Mouse (Mus musculus) cerebellum, adult 9-10 months (tissue): ENCODE measurements at regions not wholly inside any gene's neighbourhood (a gene's known extent, or its start where the extent isn't known, plus 50 kb on each side); places are given as distances from the start of the nearest gene placed in this dataset.

Source experiments
- DNase-seq: peaks from one replicate; pipeline ENCODE4 v3.0.0; 2022

- no peak for DNase-seq
Measured at GRCm38 (mm10) chr6:51172856-51173619, 259.4 kb upstream of the Nfe2l3 start.

GRCm38 (mm10) chr6:51173620-51174442, 258.6 kb upstream of the Nfe2l3 start:
- no peak for DNase-seq

DNA sequence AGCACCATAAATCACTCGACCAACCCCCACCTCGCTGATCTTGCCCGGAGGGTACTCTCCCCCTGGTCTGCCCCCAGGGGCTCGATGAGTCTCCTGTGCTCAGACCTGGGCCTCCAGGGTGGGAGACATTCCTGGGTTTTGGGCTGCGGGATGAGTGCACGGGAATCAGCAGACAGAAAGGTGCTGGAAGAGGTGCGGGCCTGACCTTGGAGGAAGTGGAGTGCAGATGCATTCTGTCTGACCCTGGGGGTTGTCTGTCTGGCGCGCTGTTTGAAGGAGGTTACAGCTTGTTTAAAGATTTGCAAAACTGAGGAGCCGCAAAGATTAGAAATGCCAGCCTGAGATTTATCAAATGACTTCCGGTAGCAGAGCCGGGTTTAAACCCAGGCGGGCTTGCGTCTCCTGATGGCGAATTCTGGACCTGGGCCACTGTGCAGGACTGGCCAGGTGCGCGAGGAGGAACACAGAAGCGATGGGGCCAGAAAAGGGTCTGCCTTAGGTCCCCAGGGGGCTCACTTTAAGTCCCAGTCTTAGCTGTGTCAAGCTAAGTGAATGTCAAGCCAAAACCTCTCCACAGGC, 257.9 kb upstream of the Nfe2l3 start:
- DNase-seq = no peak

GRCm38 (mm10) chr6:51175616-51176590, 256.6 kb upstream of the Nfe2l3 start:
- no peak for DNase-seq

GRCm38 (mm10) chr6:51176791-51177433, 255.6 kb upstream of the Nfe2l3 start:
- DNase-seq = no peak

- no peak for DNase-seq
Measured at GRCm38 (mm10) chr6:51177701-51178060, 254.8 kb upstream of the Nfe2l3 start.

- no peak for DNase-seq
Measured at GRCm38 (mm10) chr6:51178061-51178791, 254.2 kb upstream of the Nfe2l3 start.

GRCm38 (mm10) chr6:51178799-51179398, 253.6 kb upstream of the Nfe2l3 start:
- no peak for DNase-seq

- DNase-seq = no peak
Measured at GRCm38 (mm10) chr6:51179741-51180537, 252.5 kb upstream of the Nfe2l3 start.

- no peak for DNase-seq
Measured at GRCm38 (mm10) chr6:51180881-51181875, 251.3 kb upstream of the Nfe2l3 start.

DNA sequence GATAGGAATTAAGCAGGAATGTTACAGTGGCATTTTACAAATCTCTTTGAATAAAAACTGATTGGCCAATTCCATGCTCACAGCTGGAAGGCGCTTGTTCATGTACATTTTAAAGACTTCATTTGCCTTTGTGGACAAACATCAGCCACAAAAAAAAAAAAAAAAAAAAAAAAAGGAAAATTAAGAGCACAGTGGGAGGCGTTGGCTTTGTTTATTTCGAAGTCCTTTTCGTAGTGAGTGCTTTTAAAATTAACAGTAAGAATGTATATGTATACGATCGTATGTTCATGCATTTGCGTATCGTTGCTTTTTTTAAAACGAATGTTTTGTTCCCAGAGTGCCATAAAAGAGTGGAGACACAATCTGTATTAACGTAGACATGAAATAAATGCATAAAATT, 250.6 kb upstream of the Nfe2l3 start:
- no peak for DNase-seq

GRCm38 (mm10) chr6:51182771-51183284, 249.6 kb upstream of the Nfe2l3 start:
- DNase-seq = no peak

- no peak for DNase-seq
Measured at GRCm38 (mm10) chr6:51183576-51184420, 248.7 kb upstream of the Nfe2l3 start.

DNA sequence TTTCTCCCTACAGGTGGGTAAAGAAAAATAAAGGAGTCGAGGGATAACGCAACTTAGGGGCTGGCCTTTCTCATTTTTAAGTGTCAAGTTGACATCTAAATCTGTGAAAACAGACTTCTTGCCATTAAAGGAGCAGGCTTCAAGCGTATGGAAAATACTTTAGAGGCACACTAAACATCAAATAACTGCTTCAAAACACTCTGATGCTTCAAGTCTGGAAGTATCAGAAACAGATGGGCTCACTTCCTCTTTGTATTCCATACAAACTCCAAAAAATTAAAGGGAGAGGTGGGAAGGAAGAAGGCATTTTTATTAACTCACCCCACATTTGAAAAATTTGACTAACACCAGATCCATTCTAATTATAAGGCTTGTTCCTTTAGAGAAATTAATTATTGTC, 248.0 kb upstream of the Nfe2l3 start:
- DNase-seq = no peak

DNA sequence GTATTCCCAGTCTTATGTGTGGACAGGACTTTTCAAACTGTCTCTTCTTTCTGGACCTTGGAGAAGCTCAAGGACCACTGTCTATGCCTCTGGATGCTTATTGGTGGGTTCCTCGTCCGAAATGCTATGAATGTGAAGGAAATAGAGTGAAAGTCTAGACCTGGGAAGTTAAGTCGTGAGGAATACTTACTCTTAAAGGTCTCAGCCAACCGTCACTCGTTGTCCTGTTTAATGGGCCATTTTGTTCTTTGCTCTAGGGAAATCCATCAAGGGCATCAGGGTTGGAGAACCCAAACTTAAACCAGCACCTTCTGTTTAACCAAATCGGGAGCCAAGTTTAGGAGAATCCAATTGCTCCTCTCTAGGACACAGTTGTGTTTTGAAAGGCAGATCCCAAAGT, 247.3 kb upstream of the Nfe2l3 start:
- no peak for DNase-seq

GRCm38 (mm10) chr6:51189173-51189572, 243.3 kb upstream of the Nfe2l3 start:
- no peak for DNase-seq

- DNase-seq = no peak
Measured at GRCm38 (mm10) chr6:51192826-51193225, 239.6 kb upstream of the Nfe2l3 start.

DNA sequence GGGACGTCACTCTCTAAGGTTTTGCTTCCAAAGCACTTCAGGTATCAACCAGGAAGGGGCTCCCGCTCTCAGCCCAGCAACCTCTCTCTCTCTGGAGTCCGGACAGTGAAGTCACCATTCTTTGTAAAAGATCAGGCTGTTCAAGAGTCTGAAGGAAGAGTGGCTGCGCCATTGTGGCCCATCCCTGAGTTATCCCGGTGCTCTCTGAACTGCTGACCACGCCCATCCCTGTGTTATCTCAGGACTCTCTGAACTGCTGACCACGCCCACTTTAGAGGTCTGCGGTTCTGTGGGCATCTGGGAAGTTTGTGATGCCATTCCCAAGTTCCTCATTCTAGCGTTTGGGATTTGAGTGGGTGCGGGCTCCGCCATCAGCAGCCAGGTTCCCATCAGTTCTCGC, 239.1 kb upstream of the Nfe2l3 start:
- no peak for DNase-seq
